Mouse (Mus musculus) midbrain, postnatal 0 days (tissue): ENCODE data around the gene Vps51. TPM values are rescaled to one million over a fixed set of nuclear protein-coding genes. Genes with fewer than 3 reads are reported as not detected.

Experiments used
- ATAC-seq: fragments of 200-750 bp; cut with Nextera tagmentation; 2 replicates; pipeline ENCODE4 v1.8.0; 2017; ENCODE audit warnings: moderate number of reproducible peaks, mild to moderate bottlenecking, moderate TSS enrichment, moderate library complexity; ENCODE audit not compliant: low FRiP score
- DNase-seq: peaks from one replicate; pipeline ENCODE4 v3.0.0-alpha.2; 2015; ENCODE audit warnings: low spot score
- H3K27ac ChIP-seq: fragments of 300-500 bp; sonication (generic); 2 replicates; pipeline ENCODE4 v1.5.1; 2014; ENCODE audit warnings: low read depth, mild to moderate bottlenecking, low read length, mixed read lengths
- H3K27me3 ChIP-seq: fragments of 300-500 bp; sonication (generic); 2 replicates; pipeline ENCODE4 v1.6.1; 2014; ENCODE audit warnings: low read length, control low read depth, mixed read lengths; ENCODE audit not compliant: insufficient read depth
- H3K36me3 ChIP-seq: fragments of 300-500 bp; sonication (generic); 2 replicates; pipeline ENCODE4 v1.6.1; 2014; ENCODE audit warnings: low read length, control low read depth, mixed read lengths; ENCODE audit not compliant: insufficient read depth
- H3K4me1 ChIP-seq: fragments of 300-500 bp; sonication (generic); 2 replicates; pipeline ENCODE4 v1.6.1; 2014; ENCODE audit warnings: mild to moderate bottlenecking, control low read depth, antibody characterized with exemption, low read length, mixed read lengths; ENCODE audit not compliant: insufficient read depth
- H3K4me2 ChIP-seq: fragments of 300-500 bp; sonication (generic); 2 replicates; pipeline ENCODE4 v1.6.1; 2014; ENCODE audit warnings: low read depth, mild to moderate bottlenecking, low read length, mixed read lengths; ENCODE audit not compliant: poor library complexity, severe bottlenecking
- H3K4me3 ChIP-seq: fragments of 300-500 bp; sonication (generic); 2 replicates; pipeline ENCODE4 v1.5.1; 2014; ENCODE audit warnings: low read depth, mild to moderate bottlenecking, low read length, moderate library complexity
- H3K9ac ChIP-seq: fragments of 300-500 bp; sonication (generic); replicated peaks from 2 replicates; pipeline ENCODE4 v1.6.1; 2014; ENCODE audit warnings: mild to moderate bottlenecking, low read length, moderate library complexity, mixed read lengths; ENCODE audit not compliant: poor library complexity, severe bottlenecking
- H3K9me3 ChIP-seq: fragments of 300-500 bp; sonication (generic); 2 replicates; pipeline ENCODE4 v1.6.1; 2016; ENCODE audit warnings: low read length, control low read depth
- CTCF ChIP-seq: IDR thresholded peaks from 2 replicates; pipeline ENCODE4 v1.5.1; 2016; ENCODE audit warnings: antibody characterized with exemption, mild to moderate bottlenecking
- WGBS: fragments of 180-500 bp; shearing (Covaris S2); extraction: QIAGEN DNeasy Blood & Tissue Kit; methylation state at CpG from one replicate; pipeline ENCODE4 v1.1.7; 2014; 5-methylcytosine and 5-hydroxymethylcytosine counted together
- polyA plus RNA-seq: library from polyadenylated mRNA; unstranded; fragments of >200 nt; fragmentation: Nextera tagmentation; extraction: Ambion mirVana; gene quantifications from 2 replicates; pipeline ENCODE4 v1.2.1, GENCODE M21; 2015
- total RNA-seq: library from RNA; depleted of rRNA; stranded (reverse); fragments of >200 nt; gene quantifications from 2 replicates; pipeline ENCODE4 v1.2.3, GENCODE M21; 2014

Gene Vps51
- total and polyA plus RNA-seq, 2 experiments from 2014 or later = 92.4 to 95.7 TPM

DNA sequence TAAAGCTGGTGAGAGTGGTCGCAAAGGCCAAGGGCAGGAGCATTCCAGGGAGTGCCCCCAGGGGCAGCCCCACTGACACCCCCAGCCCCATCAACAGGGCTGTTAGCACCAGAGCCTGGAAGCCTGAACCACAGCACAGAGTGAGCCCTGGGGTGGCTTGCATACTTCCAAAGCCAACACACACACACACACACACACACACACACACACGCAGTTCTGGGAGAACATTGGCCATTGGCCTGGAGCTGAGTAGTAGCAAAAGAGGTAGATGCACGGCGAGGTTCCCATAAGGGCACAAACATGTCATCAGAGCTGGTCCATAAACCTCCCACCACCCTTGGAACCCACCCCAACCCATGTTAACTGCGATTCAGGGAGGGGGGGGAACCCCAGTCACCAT, 10.5 kb downstream of the Vps51 start:
- no peaks in the 10 kb centered on the region for H3K27me3 ChIP-seq
- H3K4me1 ChIP-seq = peaks cover 14% of the 10 kb centered on the region
- 37% methylated on average over 5 of the region's 5 CpGs for WGBS
- ATAC-seq = 0 out of 2 replicates have a peak, but pooled peaks have one; percentile 2
- DNase-seq = no peak
- TF ChIP-seq CTCF = no peak
- peaks cover 27% of the 10 kb centered on the region for H3K36me3 ChIP-seq
- H3K9me3 ChIP-seq = no peaks in the 10 kb centered on the region
- H3K4me2 ChIP-seq = peak overlapping the region; percentile 77
- H3K9ac ChIP-seq = peak overlapping the region; percentile 65
- peak overlapping the region; percentile 85 for H3K27ac ChIP-seq
- H3K4me3 ChIP-seq = peak overlapping the region; percentile 48

DNA sequence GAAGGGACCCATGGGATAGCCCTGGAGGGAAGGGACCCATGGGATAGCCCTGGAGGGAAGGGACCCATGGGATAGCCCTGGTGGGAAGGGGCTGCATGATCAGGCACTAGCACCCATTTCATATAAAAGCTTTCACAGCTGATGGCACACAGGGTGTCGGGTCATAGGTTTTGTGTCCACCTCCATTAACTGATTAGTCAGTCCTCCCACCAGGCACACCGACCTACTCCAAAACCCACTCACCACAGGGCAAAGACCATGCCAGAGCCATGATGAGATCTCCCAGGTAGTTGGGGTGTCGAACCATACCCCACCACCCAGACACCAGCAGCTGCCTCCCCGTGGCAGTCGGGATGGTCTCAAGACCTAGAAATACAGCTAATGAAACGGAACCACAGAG, 13.9 kb downstream of the Vps51 start:
- Histone ChIP-seq H3K4me3 (no peak overlapping the region), H3K27ac (no peak overlapping the region), H3K36me3 (no peaks in the 10 kb centered on the region), H3K9me3 (no peaks in the 10 kb centered on the region), H3K4me1 (peaks cover 18% of the 10 kb centered on the region), H3K27me3 (no peaks in the 10 kb centered on the region), H3K9ac (no peak overlapping the region), H3K4me2 (no peak overlapping the region)
- DNase-seq = no peak
- TF ChIP-seq CTCF = no peak
- WGBS = 98% methylated on average over 6 of the region's 6 CpGs
- no peak for ATAC-seq

DNA sequence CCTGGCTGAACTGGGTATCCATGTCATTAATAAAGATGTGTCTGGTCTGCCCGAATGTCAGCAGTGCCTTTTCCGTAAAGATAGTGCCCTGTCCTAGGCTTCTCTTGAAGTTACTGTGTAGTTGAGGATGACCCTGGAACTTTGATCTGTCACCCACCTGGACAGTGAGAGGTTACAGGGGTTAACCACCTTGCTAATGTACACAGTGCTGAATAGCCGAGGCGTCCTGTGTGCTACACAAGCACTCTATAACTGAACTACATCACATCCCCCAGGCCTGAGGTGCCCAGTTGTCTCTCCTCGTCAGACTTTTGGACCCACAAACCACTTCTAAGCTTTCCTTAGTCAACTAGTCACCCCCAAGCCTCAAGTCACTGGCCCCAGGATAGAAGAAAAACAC, 14.6 kb downstream of the Vps51 start:
- 65% methylated on average over 5 of the region's 5 CpGs for WGBS
- H3K4me1 ChIP-seq = peaks cover 18% of the 10 kb centered on the region
- H3K4me3 ChIP-seq = peak overlapping the region; percentile 89
- DNase-seq = no peak
- H3K9ac ChIP-seq = peak overlapping the region; percentile 93
- H3K9me3 ChIP-seq = no peaks in the 10 kb centered on the region
- H3K27ac ChIP-seq = peak overlapping the region; percentile 92
- H3K4me2 ChIP-seq = peak overlapping the region; percentile 98
- H3K36me3 ChIP-seq = no peaks in the 10 kb centered on the region
- TF ChIP-seq CTCF = no peak
- H3K27me3 ChIP-seq = no peaks in the 10 kb centered on the region
- ATAC-seq = no peak

DNA sequence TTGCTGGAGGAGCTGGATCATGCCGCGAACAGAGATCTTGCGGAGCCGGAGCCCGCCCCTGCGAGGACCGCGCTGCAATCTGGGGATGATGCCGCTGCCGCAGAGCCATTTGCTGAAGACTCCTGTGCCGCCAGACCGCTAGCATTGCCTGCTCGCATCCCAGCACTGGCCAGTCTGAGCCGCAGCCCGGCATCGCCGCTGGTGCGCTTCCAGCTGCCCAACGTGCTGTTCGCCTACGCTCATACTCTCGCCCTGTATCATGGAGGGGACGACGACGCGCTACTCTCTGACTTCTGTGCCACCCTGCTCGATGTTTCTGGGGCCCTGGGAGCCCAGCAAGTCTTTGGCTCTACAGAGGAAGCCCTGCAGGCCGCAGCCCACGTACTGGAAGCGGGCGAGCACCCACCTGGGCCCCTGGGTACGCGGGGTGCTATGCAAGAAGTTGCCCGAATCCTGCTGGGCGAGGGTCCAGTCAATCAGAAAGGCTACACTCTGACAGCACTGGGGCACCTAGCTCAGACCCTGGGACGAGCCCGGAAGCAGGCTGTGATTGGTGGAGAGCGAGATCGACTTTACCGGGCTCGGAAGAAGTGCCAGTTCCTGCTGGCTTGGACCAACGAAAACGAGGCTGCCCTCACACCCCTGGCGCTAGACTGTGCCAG, 15.3 kb downstream of the Vps51 start:
- H3K27ac ChIP-seq = peak overlapping the region; percentile 92
- peak overlapping the region; percentile 93 for H3K9ac ChIP-seq
- H3K4me2 ChIP-seq = peak overlapping the region; percentile 98
- peak overlapping the region; percentile 89 for H3K4me3 ChIP-seq
- no peak for TF ChIP-seq CTCF
- H3K4me1 ChIP-seq = peaks cover 18% of the 10 kb centered on the region
- 1% methylated on average over 44 of the region's 44 CpGs for WGBS
- H3K27me3 ChIP-seq = no peaks in the 10 kb centered on the region
- no peaks in the 10 kb centered on the region for H3K36me3 ChIP-seq
- DNase-seq (peak; percentile 49), ATAC-seq (no peak)
- H3K9me3 ChIP-seq = no peaks in the 10 kb centered on the region

DNA sequence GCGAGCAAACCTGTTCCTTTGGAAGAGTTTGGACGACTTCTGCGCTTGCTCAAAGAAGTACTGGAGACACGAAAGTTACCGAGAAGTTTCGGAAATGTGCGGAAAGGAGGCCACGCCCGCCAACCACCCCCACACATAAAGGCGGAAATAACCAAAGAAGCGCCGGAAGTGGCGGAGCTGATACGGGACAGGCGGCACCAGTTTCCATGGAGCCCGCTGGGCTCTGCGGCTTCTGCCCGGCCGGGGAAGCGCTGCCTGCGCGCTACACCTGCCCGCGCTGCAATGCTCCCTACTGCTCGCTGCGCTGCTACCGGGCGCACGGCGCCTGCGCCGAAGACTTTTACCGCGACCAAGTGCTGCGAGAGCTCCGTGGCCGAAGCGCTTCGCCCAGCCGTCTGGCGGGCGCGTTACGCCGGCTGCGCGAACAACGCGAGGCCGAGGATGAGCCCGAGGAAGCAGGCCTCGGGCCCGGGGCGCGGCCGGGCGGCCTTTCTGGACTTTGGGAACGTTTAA, 16.0 kb downstream of the Vps51 start, which contains the start of gene Znhit2:
Gene Znhit2 (plus strand): TSS at position 172 of the 513 bp plus-strand sequence.
- Histone ChIP-seq H3K4me1 (peaks cover 14% of the 10 kb centered on the region), H3K36me3 (no peaks in the 10 kb centered on the region), H3K4me3 (peak within 1 kb of the TSS; percentile 89), H3K27me3 (no peaks in the 10 kb centered on the region), H3K9ac (peak within 1 kb of the TSS; percentile 93), H3K4me2 (peak within 1 kb of the TSS; percentile 98), H3K27ac (peak within 1 kb of the TSS; percentile 92), H3K9me3 (no peaks in the 10 kb centered on the region)
- under 1% methylated on average over 58 of the region's 58 CpGs for WGBS
- DNase-seq = peak; percentile 96
- peak; percentile 79 for ATAC-seq
- peak; percentile 41 for TF ChIP-seq CTCF

DNA sequence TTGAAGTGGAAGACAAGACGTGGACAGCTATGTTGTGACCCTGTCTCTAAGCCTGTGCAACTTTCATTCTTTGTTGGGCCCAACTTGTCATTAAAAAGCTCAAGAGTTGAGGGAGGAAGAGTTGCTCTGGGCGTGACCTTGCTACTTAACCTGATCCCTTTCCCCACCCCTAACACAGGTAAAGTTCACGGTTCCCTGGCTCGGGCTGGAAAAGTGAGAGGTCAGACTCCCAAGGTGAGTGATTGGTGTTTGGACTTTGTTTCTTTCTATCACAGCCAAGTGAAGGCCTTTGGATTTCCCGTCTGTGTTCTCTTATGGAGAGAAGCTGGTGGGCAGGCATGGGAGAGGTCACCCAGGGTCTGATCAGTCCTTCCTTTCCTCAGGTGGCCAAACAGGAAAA, 18.1 kb downstream of the Vps51 start:
- Histone ChIP-seq H3K27me3 (no peaks in the 10 kb centered on the region), H3K36me3 (peaks cover 3% of the 10 kb centered on the region), H3K9ac (no peak overlapping the region), H3K4me3 (peak overlapping the region; percentile 53; the same call in 1 of the 2 replicates), H3K27ac (no peak overlapping the region), H3K4me1 (peaks cover 13% of the 10 kb centered on the region), H3K9me3 (no peaks in the 10 kb centered on the region), H3K4me2 (peak overlapping the region; percentile 85)
- ATAC-seq (no peak), DNase-seq (no peak)
- no peak for TF ChIP-seq CTCF
- 82% methylated on average over 5 of the region's 5 CpGs for WGBS
